Mouse (Mus musculus) ES-Bruce4 (cell line): ENCODE measurements at regions not wholly inside any gene's neighbourhood (a gene's known extent, or its start where the extent isn't known, plus 50 kb on each side); places are given as distances from the start of the nearest gene placed in this dataset.

Experiments
- H3K27ac ChIP-seq: 2 replicates; pipeline ENCODE4 v1.5.1; 2012; ENCODE audit warnings: low read length, inconsistent platforms; ENCODE audit not compliant: insufficient read depth
- H3K27me3 ChIP-seq: 2 replicates; pipeline ENCODE4 v1.6.1; 2012; ENCODE audit warnings: mild to moderate bottlenecking, low read length, inconsistent platforms; ENCODE audit not compliant: control insufficient read depth, poor library complexity, insufficient read depth, severe bottlenecking
- H3K36me3 ChIP-seq: 2 replicates; pipeline ENCODE4 v1.6.1; 2012; ENCODE audit warnings: inconsistent platforms, mild to moderate bottlenecking, low read length, moderate library complexity; ENCODE audit not compliant: control insufficient read depth, poor library complexity, insufficient read depth, severe bottlenecking
- H3K4me1 ChIP-seq: one replicate; pipeline ENCODE4 v1.8.1; 2011; ENCODE audit warnings: low read length; ENCODE audit not compliant: control insufficient read depth, insufficient read depth
- H3K4me3 ChIP-seq: 2 replicates; pipeline ENCODE4 v1.5.1; 2011; ENCODE audit warnings: low read depth, mild to moderate bottlenecking, low read length
- H3K9ac ChIP-seq: 2 replicates; pipeline ENCODE4 v1.6.1; 2012; ENCODE audit warnings: low read depth, mild to moderate bottlenecking, inconsistent platforms; ENCODE audit not compliant: poor library complexity, severe bottlenecking
- H3K9me3 ChIP-seq: replicated peaks from 2 replicates; pipeline ENCODE4 v1.6.1; 2012; ENCODE audit warnings: mild to moderate bottlenecking, low read length, inconsistent platforms; ENCODE audit not compliant: control insufficient read depth, poor library complexity, insufficient read depth, severe bottlenecking
- CTCF ChIP-seq: IDR thresholded peaks from one replicate; pipeline ENCODE4 v1.8.1; 2011; ENCODE audit warnings: low read depth, low read length
- EP300 ChIP-seq: IDR thresholded peaks from 2 replicates; pipeline ENCODE4 v1.6.1; 2011; ENCODE audit warnings: low read depth, low read length; ENCODE audit not compliant: insufficient read depth
- POLR2A ChIP-seq: IDR thresholded peaks from one replicate; pipeline ENCODE4 v1.8.1; 2011; ENCODE audit warnings: low read length; ENCODE audit not compliant: insufficient read depth

- Histone ChIP-seq H3K9ac (no peak overlapping the region), H3K27me3 (no peaks in the 10 kb centered on the region), H3K27ac (no peak overlapping the region), H3K4me1 (no peaks in the 10 kb centered on the region), H3K9me3 (no peaks in the 10 kb centered on the region), H3K36me3 (no peaks in the 10 kb centered on the region), H3K4me3 (no peak overlapping the region)
- no peak for TF ChIP-seq CTCF
These were observed 82.0 kb upstream of the Zcchc2 start for GRCm38 (mm10) chr1:105908029-105908876.

- Histone ChIP-seq H3K9ac (no peak overlapping the region), H3K27me3 (no peaks in the 10 kb centered on the region), H3K9me3 (no peaks in the 10 kb centered on the region), H3K4me1 (no peaks in the 10 kb centered on the region), H3K36me3 (no peaks in the 10 kb centered on the region), H3K27ac (no peak overlapping the region), H3K4me3 (no peak overlapping the region)
- no peak for TF ChIP-seq EP300
- TF ChIP-seq POLR2A = no peak
- TF ChIP-seq CTCF = no peak
These were observed 81.1 kb upstream of the Zcchc2 start for GRCm38 (mm10) chr1:105909121-105909520.

- Histone ChIP-seq H3K4me3 (no peak overlapping the region), H3K4me1 (no peaks in the 10 kb centered on the region), H3K27me3 (no peaks in the 10 kb centered on the region), H3K9ac (no peak overlapping the region), H3K27ac (no peak overlapping the region), H3K9me3 (no peaks in the 10 kb centered on the region), H3K36me3 (no peaks in the 10 kb centered on the region)
- TF ChIP-seq POLR2A = no peak
- TF ChIP-seq EP300 = no peak
- no peak for TF ChIP-seq CTCF
These were observed 78.5 kb upstream of the Zcchc2 start for GRCm38 (mm10) chr1:105911714-105912113.

- H3K4me3 ChIP-seq = no peak overlapping the region
- no peaks in the 10 kb centered on the region for H3K4me1 ChIP-seq
- no peak overlapping the region for H3K27ac ChIP-seq
- H3K27me3 ChIP-seq = no peaks in the 10 kb centered on the region; the same call in 1 of the 2 replicates
- H3K36me3 ChIP-seq = no peaks in the 10 kb centered on the region
- no peak for TF ChIP-seq POLR2A
- no peak for TF ChIP-seq EP300
- TF ChIP-seq CTCF = no peak
- H3K9me3 ChIP-seq = no peaks in the 10 kb centered on the region
- no peak overlapping the region for H3K9ac ChIP-seq
These were observed 68.4 kb upstream of the Zcchc2 start for GRCm38 (mm10) chr1:105921842-105922241.

- no peaks in the 10 kb centered on the region for H3K9me3 ChIP-seq
- TF ChIP-seq CTCF (no peak), POLR2A (no peak), EP300 (no peak)
- H3K27ac ChIP-seq = no peak overlapping the region
- H3K4me1 ChIP-seq = no peaks in the 10 kb centered on the region
- H3K9ac ChIP-seq = no peak overlapping the region
- no peaks in the 10 kb centered on the region for H3K36me3 ChIP-seq
- H3K27me3 ChIP-seq = no peaks in the 10 kb centered on the region; the same call in 1 of the 2 replicates
- H3K4me3 ChIP-seq = no peak overlapping the region
These were observed 67.6 kb upstream of the Zcchc2 start for GRCm38 (mm10) chr1:105922586-105922985.

- Histone ChIP-seq H3K27ac (no peak overlapping the region), H3K9ac (no peak overlapping the region), H3K9me3 (no peaks in the 10 kb centered on the region), H3K4me1 (no peaks in the 10 kb centered on the region), H3K27me3 (no peaks in the 10 kb centered on the region; the same call in 1 of the 2 replicates), H3K36me3 (no peaks in the 10 kb centered on the region), H3K4me3 (no peak overlapping the region)
- TF ChIP-seq CTCF (no peak), EP300 (no peak), POLR2A (no peak)
These were observed 67.2 kb upstream of the Zcchc2 start for GRCm38 (mm10) chr1:105923001-105923400.
